Mouse (Mus musculus) embryonic facial prominence, embryonic 10.5 days (tissue): ENCODE data around the gene Zscan22. TPM values are rescaled to one million over a fixed set of nuclear protein-coding genes. Genes with fewer than 3 reads are reported as not detected.
"Not testable (repeated sequence)": the region's sequence is repeated elsewhere in the genome, so short reads cannot be mapped to it uniquely, and the experiment has no call there.

ENCODE experiments used
- DNase-seq: peaks from one replicate; pipeline ENCODE4 v3.0.0-alpha.2; 2017; ENCODE audit warnings: low spot score
- H3K27ac ChIP-seq: fragments of 300-500 bp; sonication (generic); replicated peaks from 2 replicates; pipeline ENCODE4 v1.5.1; 2016; ENCODE audit warnings: mild to moderate bottlenecking
- H3K27me3 ChIP-seq: fragments of 300-500 bp; sonication (generic); replicated peaks from 2 replicates; pipeline ENCODE4 v1.6.1; 2016; ENCODE audit warnings: low read depth, mild to moderate bottlenecking; ENCODE audit not compliant: poor library complexity, severe bottlenecking
- H3K36me3 ChIP-seq: fragments of 300-500 bp; sonication (generic); replicated peaks from 2 replicates; pipeline ENCODE4 v1.6.1; 2016; ENCODE audit warnings: mild to moderate bottlenecking, moderate library complexity
- H3K4me1 ChIP-seq: fragments of 300-500 bp; sonication (generic); 2 replicates; pipeline ENCODE4 v1.6.1; 2016
- H3K4me3 ChIP-seq: fragments of 300-500 bp; sonication (generic); 2 replicates; pipeline ENCODE4 v1.5.1; 2016; ENCODE audit warnings: mild to moderate bottlenecking, moderate library complexity
- H3K9me3 ChIP-seq: fragments of 300-500 bp; sonication (generic); 2 replicates; pipeline ENCODE4 v1.6.1; 2016; ENCODE audit warnings: mild to moderate bottlenecking
- WGBS: fragments of 180-500 bp; shearing (Covaris S2); methylation state at CpG from one replicate; pipeline ENCODE4 v1.1.7; 2016; 5-methylcytosine and 5-hydroxymethylcytosine counted together
- polyA plus RNA-seq: library from polyadenylated mRNA; unstranded; fragments of >200 nt; fragmentation: Nextera tagmentation; extraction: Ambion mirVana; gene quantifications from 2 replicates; pipeline ENCODE4 v1.2.1, GENCODE M21; 2016

Gene Zscan22
- polyA plus RNA-seq, 1 experiment from 2014 or later, result 19.7 TPM

GRCm38 (mm10) chr7:12937254-12937803, 39.7 kb downstream of the Zscan22 start:
- not testable (repeated sequence) for H3K4me1 ChIP-seq, H3K9me3 ChIP-seq, H3K36me3 ChIP-seq, H3K4me3 ChIP-seq, H3K27me3 ChIP-seq, DNase-seq, H3K27ac ChIP-seq
- WGBS, result 89% methylated on average over 4 of the region's 4 CpGs

GRCm38 (mm10) chr7:12940599-12940998, 43.0 kb downstream of the Zscan22 start:
- no peaks in the 10 kb centered on the region for H3K36me3 ChIP-seq
- H3K27ac ChIP-seq, result no peak overlapping the region
- no peak overlapping the region for H3K4me3 ChIP-seq
- no peak for DNase-seq
- no peaks in the 10 kb centered on the region for H3K9me3 ChIP-seq
- 84% methylated on average over 4 of the region's 4 CpGs for WGBS
- no peaks in the 10 kb centered on the region for H3K4me1 ChIP-seq
- H3K27me3 ChIP-seq, result no peaks in the 10 kb centered on the region

DNA sequence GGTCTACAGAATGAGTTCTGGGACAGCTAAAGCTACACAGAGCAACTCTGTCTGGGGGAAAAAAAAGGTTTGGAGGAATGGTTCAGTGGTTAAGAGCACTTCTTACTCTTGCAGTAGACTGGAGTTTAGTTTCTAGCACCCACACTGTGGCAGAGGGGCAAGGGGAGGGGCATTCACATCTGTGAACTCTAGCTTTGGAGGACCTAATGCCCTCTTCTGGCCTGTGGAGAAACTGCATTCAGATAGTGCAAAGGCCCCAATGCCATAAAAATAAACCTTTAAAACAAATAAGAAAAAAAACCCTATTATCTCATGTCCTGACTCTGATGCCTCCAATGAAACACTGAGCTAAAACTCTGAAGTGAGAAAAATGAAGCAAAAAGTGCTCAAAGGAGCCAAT, 45.9 kb downstream of the Zscan22 start:
- no peak for DNase-seq
- Histone ChIP-seq H3K4me3 (no peak overlapping the region), H3K27ac (no peak overlapping the region), H3K27me3 (no peaks in the 10 kb centered on the region), H3K36me3 (no peaks in the 10 kb centered on the region), H3K9me3 (peaks cover 3% of the 10 kb centered on the region; the same call in 1 of the 2 replicates), H3K4me1 (no peaks in the 10 kb centered on the region)

- H3K9me3 ChIP-seq, result peaks cover 6% of the 10 kb centered on the region; the same call in 1 of the 2 replicates
- peak; percentile 94 for DNase-seq
- H3K4me1 ChIP-seq, result peaks cover 11% of the 10 kb centered on the region
- peak overlapping the region; percentile 94 for H3K27ac ChIP-seq
- H3K36me3 ChIP-seq, result no peaks in the 10 kb centered on the region
- 10% methylated on average over 35 of the region's 35 CpGs for WGBS
- H3K27me3 ChIP-seq, result no peaks in the 10 kb centered on the region
- H3K4me3 ChIP-seq, result peak overlapping the region; percentile 62
Observed at GRCm38 (mm10) chr7:12949032-12949871, 51.6 kb downstream of the Zscan22 start.

GRCm38 (mm10) chr7:12949872-12950229, 52.2 kb downstream of the Zscan22 start:
- H3K36me3 ChIP-seq, result no peaks in the 10 kb centered on the region
- peak overlapping the region; percentile 94 for H3K27ac ChIP-seq
- peak overlapping the region; percentile 62 for H3K4me3 ChIP-seq
- no peak for DNase-seq
- 7% methylated on average over 16 of the region's 16 CpGs for WGBS
- peaks cover 11% of the 10 kb centered on the region for H3K4me1 ChIP-seq
- no peaks in the 10 kb centered on the region for H3K27me3 ChIP-seq
- H3K9me3 ChIP-seq, result peaks cover 6% of the 10 kb centered on the region; the same call in 1 of the 2 replicates

- H3K27me3 ChIP-seq, result no peaks in the 10 kb centered on the region
- H3K4me3 ChIP-seq, result no peak overlapping the region
- WGBS, result 68% methylated on average over 3 of the region's 3 CpGs
- DNase-seq, result no peak
- no peaks in the 10 kb centered on the region for H3K36me3 ChIP-seq
- peaks cover 9% of the 10 kb centered on the region for H3K4me1 ChIP-seq
- no peaks in the 10 kb centered on the region for H3K9me3 ChIP-seq
- no peak overlapping the region for H3K27ac ChIP-seq
Observed at GRCm38 (mm10) chr7:12954896-12955295, 57.3 kb downstream of the Zscan22 start.

DNA sequence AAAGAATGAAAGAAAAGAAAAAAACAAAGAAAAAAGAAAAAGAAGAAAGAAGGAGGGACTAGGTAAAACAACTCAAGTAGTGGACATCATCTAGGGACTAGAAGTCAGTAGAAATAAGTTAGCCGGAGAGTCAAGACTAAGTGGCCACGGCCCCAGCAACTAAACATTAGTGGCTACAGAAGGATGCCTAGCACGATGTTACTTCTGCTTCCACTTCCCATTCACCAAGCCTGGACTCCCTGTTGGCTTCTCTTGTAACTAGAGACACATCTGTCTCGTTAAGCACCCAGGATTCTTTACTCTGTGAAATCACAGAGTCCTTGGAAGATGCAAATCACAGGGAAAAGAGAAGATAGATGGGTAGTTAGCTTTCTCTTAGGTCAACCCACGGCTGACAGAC, 59.9 kb downstream of the Zscan22 start:
- WGBS, result 78% methylated on average over 5 of the region's 5 CpGs
- Histone ChIP-seq H3K27ac (no peak overlapping the region), H3K4me1 (peaks cover 5% of the 10 kb centered on the region), H3K27me3 (no peaks in the 10 kb centered on the region), H3K9me3 (no peaks in the 10 kb centered on the region), H3K36me3 (no peaks in the 10 kb centered on the region), H3K4me3 (no peak overlapping the region)
- DNase-seq, result no peak

Other genes starting within 250 kb of the Zscan22 start
- gene Vmn2r55, start 212.8 kb upstream of the Zscan22 start, polyA plus RNA-seq, result not detected in 2 replicates
- not detected in 2 replicates for gene Vmn2r56, start 162.8 kb upstream of the Zscan22 start, polyA plus RNA-seq
- 14.5 and 15.0 TPM in 2 replicates for gene Zscan18, start 94.2 kb upstream of the Zscan22 start, polyA plus RNA-seq
- gene Zfp329, start 79.0 kb upstream of the Zscan22 start, polyA plus RNA-seq, result 16.1 and 20.4 TPM in 2 replicates
- 31.6 and 33.0 TPM in 2 replicates for gene Zfp110, start 63.1 kb upstream of the Zscan22 start, polyA plus RNA-seq
- 5.7 and 6.6 TPM in 2 replicates for gene Zfp128, start 16.6 kb upstream of the Zscan22 start, polyA plus RNA-seq
- 1,112 and 1,123 TPM in 2 replicates for gene Rps5, start 24.5 kb downstream of the Zscan22 start, polyA plus RNA-seq
- 0.67 and 1.0 TPM in 2 replicates for gene Rnf225, start 29.6 kb downstream of the Zscan22 start, polyA plus RNA-seq
- gene Zfp324, start 68.0 kb downstream of the Zscan22 start, polyA plus RNA-seq, result 11.8 and 12.5 TPM in 2 replicates
- gene Zfp446, start 80.0 kb downstream of the Zscan22 start, polyA plus RNA-seq, result 15.1 and 15.7 TPM in 2 replicates
- gene Slc27a5, start 100.4 kb downstream of the Zscan22 start, polyA plus RNA-seq, result not detected in 2 replicates
- gene Trim28, start 101.3 kb downstream of the Zscan22 start, polyA plus RNA-seq, result 452 and 468 TPM in 2 replicates
- gene Zbtb45, start 112.2 kb downstream of the Zscan22 start, polyA plus RNA-seq, result 27.2 and 28.4 TPM in 2 replicates
- 89.1 and 93.0 TPM in 2 replicates for gene Chmp2a, start 137.0 kb downstream of the Zscan22 start, polyA plus RNA-seq
- 157 and 159 TPM in 2 replicates for gene Ube2m, start 140.5 kb downstream of the Zscan22 start, polyA plus RNA-seq
- gene Mzf1, start 156.9 kb downstream of the Zscan22 start, polyA plus RNA-seq, result 2.4 and 2.8 TPM in 2 replicates
- not detected in 2 replicates for gene Vmn1r85, start 197.4 kb downstream of the Zscan22 start, polyA plus RNA-seq
- gene Vmn1r86, start 222.1 kb downstream of the Zscan22 start, polyA plus RNA-seq, result not detected in 2 replicates
- not detected in 2 replicates for gene Vmn1r87, start 242.3 kb downstream of the Zscan22 start, polyA plus RNA-seq